Mouse (Mus musculus): Measurements from ENCODE around the gene Cntn1.

DNA sequence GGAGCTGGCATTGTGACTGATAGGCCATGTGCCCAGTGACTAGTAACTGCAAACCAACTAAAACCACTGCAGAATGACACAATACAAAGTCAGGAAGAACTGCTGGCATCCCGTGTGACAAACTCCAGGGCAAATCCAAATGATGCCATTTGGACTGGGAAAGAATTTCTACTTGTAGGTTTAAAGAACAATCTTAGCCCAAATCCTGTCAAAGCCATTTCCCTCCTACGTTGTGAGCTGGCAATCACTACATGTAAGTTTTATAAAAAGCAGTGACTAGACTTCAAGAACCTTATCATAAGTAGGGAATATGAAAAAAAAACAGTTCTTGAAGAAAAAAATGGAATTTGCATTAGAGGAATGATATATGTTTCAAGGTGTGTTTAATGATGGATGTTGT is 170.5 kb downstream of the Cntn1 start:
- no peak for TF ChIP-seq CTCF (IDR thresholded peaks at IDR 0.05; ENCODE audit: low read depth)
- TF ChIP-seq EP300 (optimal IDR thresholded peaks at IDR 0.05), result no peak
